Mouse (Mus musculus): ENCODE measurements at regions not wholly inside any gene's neighbourhood (a gene's known extent, or its start where the extent isn't known, plus 50 kb on each side); places are given as distances from the start of the nearest gene placed in this dataset.

DNA sequence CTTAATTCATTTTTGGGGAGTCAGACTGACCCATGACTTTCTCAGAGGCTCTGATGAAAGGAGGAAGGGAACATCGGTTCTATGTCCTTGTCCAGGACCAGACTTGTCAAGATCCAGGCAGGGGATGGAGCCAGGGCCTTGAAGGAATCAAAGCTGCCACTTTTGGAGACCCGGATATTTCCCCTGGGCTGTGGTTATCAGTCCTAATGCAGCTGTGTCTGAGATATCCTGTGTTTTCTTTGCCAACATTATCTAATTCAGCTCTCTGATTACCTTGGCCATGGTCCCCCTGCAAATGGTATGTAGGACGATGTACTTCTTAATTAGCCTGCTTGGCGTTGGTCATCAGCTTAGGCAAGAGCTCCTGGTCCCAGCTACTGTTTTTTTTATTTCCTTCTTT is 127.6 kb downstream of the Fam114a2 start:
- H3K9ac ChIP-seq (ENCODE audit: insufficient read depth, low read depth), result no peak overlapping the region
- no peaks in the 10 kb centered on the region for H3K79me2 ChIP-seq (replicated peaks; ENCODE audit: control insufficient read depth, extremely low read depth, insufficient read depth, poor library complexity, severe bottlenecking)
- dilution Hi-C loops (cut with MboI; ENCODE audit: extremely low pct_ligation_motif_present, extremely low pct_unique_long_range_greater_than_20kb, low sequenced_read_pairs), result no loop called here
- no peaks in the 10 kb centered on the region for H3K9me3 ChIP-seq (replicated peaks; ENCODE audit: low read length)
- H3K4me2 ChIP-seq (ENCODE audit: insufficient read depth, low read depth, poor library complexity, severe bottlenecking), result no peak overlapping the region
- no peaks in the 10 kb centered on the region for H3K36me3 ChIP-seq (replicated peaks in 1 of 2; ENCODE audit: control insufficient read depth in 1 of 2, insufficient read depth in 1 of 2, low read length in 1 of 2)
- in situ Hi-C loops (cut with MboI; ENCODE audit: low pct_ligation_motif_present, low pct_unique_long_range_greater_than_20kb, low sequenced_read_pairs), result no loop called here
- no peak for DNase-seq (ENCODE audit: extremely low read depth)
- H3K27me3 ChIP-seq (replicated peaks), result peaks cover 59% of the 10 kb centered on the region
- H3K4me3 ChIP-seq (replicated peaks in 1 of 3; ENCODE audit: low read depth in 2 of 3, low read length in 2 of 3, poor library complexity in 1 of 3), result no peak overlapping the region
- peaks cover 0 to 21% of the 10 kb centered on the region in 2 experiments; a peak in 2 of 4 replicates for H3K4me1 ChIP-seq (ENCODE audit: control insufficient read depth in 1 of 2, insufficient read depth in 2 of 2)
- no peak overlapping the region for H3K27ac ChIP-seq (ENCODE audit: insufficient read depth, low read depth)
- TF ChIP-seq MAZ (IDR thresholded peaks at IDR 0.05; ENCODE audit: low read depth, low read length) (no peak), BHLHE40 (IDR thresholded peaks at IDR 0.05; ENCODE audit: low read depth, low read length) (no peak)

All from CH12.LX (cell line).